Mouse (Mus musculus): ENCODE results near the gene Art3.

DNA sequence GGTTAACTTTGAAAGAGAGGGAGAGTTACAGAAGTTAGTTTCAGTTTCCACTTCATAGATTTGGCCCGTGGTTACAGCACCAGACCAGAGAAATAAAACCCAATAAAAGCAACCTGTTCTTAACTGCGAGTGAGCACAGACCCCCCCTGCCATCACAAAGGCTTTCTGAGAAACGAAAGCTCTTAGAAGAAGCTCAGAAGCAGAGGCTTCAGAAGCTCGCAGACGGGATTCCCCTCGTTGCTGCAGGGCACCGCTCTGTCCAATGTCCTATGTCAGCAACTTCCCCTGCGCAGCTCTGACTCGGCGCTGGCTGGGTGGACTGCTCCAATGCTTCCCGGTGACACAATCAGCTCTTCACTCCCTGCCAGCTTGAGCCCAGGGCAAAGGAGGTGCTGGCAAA lies 21.9 kb downstream of the Art3 start:
- TF ChIP-seq CTCF (IDR thresholded peaks at IDR 0.05; ENCODE audit: extremely low read depth, insufficient read depth, low read length) (no peak), POLR2A (IDR thresholded peaks at IDR 0.05; ENCODE audit: extremely low read depth, insufficient read depth, low read length) (no peak)
